Mouse (Mus musculus): ENCODE measurements around the gene F13b. TPM values are rescaled to one million over a fixed set of nuclear protein-coding genes. Genes with fewer than 3 reads are reported as not detected.

The F13b gene
- polyA plus RNA-seq (2012; rRNA removed), result 0.10 and 0.31 TPM in 2 replicates

DNA sequence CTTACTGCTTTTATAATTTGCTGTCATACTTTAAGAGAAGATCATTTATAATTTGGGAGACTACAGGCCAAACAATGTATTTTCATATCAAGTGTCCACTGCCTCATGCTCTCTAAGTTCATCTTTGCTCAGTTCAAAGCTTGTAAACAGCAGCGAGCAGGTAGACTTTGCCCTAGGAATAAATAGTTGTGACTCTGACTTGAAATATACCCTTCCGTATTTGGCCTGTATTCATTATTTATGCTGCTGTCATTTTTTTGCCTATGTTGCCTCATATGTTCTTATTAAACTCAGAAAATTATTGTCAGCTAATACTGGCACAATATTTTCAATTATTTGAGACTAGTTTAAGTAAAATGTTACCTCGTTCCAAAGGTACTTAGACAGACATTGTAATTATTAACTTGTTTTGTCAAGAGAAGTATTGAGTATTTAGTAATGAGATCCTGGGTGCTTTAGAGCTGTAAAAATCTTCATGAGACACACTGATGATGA is at the start of gene F13b:
Gene F13b (plus strand): TSS at position 445 of the 495 bp plus-strand sequence.

DNA sequence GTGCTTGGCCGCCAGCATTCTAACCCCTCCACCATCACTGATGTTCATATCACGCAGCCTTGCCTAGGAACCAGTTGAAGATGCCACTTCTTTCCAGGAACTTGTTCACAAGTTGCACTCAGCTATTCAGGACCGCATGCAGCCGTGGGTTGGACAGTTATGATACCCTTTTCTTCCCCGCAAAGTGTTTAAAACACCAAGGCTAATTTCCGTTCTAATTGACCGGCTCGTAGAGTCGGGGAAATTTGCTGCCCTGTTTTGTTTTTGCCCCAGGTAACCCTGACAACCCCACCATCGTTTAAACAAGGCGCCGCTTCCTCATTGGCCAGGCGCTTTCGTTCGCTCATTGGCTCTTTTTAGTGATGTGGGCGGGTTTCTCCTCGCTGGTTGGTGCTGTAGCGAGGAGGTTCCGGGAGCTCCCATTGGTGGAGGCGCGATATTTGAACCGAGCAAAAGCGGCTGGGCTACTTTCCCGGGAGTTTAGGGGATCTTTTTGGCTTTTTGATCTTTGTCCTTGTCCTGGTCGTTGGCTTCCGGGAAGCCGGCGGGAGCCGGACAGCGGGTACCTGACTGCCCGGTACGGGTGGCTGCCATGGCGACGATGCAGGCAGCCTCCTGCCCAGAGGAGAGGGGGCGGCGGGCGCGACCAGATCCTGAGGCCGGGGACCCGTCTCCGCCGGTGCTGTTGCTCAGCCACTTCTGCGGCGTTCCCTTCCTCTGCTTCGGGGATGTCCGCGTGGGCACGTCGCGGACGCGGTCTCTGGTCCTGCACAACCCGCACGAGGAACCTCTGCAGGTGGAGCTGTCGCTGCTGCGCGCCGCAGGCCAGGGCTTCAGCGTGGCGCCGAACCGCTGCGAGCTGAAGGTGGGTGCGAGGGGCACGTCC is 46.9 kb upstream of the F13b start, which contains the start of gene Aspm:
Gene Aspm (plus strand): TSS at position 433 of the 886 bp plus-strand sequence.

GRCm38 (mm10) chr1:139560024-139560423 is 58.5 kb downstream of the F13b start, which contains the start of gene Cfhr1:
Cfhr1 (minus strand) TSS chr1:139560272.

Other genes starting within 250 kb of the F13b start
- 1.6 and 2.1 TPM in 2 replicates for gene Crb1, start 124.6 kb upstream of the F13b start, polyA plus RNA-seq (2012; rRNA removed)
- gene Zbtb41, start 79.4 kb upstream of the F13b start, polyA plus RNA-seq (2012; rRNA removed), result 12.0 and 12.3 TPM in 2 replicates
- 20.7 and 21.8 TPM in 2 replicates for gene Aspm, start 46.9 kb upstream of the F13b start, polyA plus RNA-seq (2012; rRNA removed)
- gene Cfhr1, start 58.6 kb downstream of the F13b start, polyA plus RNA-seq (2012; rRNA removed), result 0.02 TPM in 1 of 2 replicates, not detected in the other